Mouse (Mus musculus) neural tube, embryonic 14.5 days (tissue): ENCODE data around the gene Kndc1. TPM values are rescaled to one million over a fixed set of nuclear protein-coding genes. Genes with fewer than 3 reads are reported as not detected.

Source experiments
- ATAC-seq: fragments of 200-750 bp; cut with Nextera tagmentation; 2 replicates; pipeline ENCODE4 v1.8.0; 2017; ENCODE audit warnings: low read depth, mild to moderate bottlenecking, moderate TSS enrichment, moderate library complexity
- H3K27ac ChIP-seq: fragments of 300-500 bp; sonication (generic); 2 replicates; pipeline ENCODE4 v1.5.1; 2014; ENCODE audit warnings: low read depth, mild to moderate bottlenecking, control low read depth, low read length, moderate library complexity, mixed read lengths
- H3K27me3 ChIP-seq: fragments of 300-500 bp; sonication (generic); 2 replicates; pipeline ENCODE4 v1.6.1; 2014; ENCODE audit warnings: low read length; ENCODE audit not compliant: control insufficient read depth, insufficient read depth
- H3K36me3 ChIP-seq: fragments of 300-500 bp; sonication (generic); 2 replicates; pipeline ENCODE4 v1.6.1; 2014; ENCODE audit warnings: low read length, mixed read lengths; ENCODE audit not compliant: control insufficient read depth, insufficient read depth
- H3K4me1 ChIP-seq: fragments of 300-500 bp; sonication (generic); 2 replicates; pipeline ENCODE4 v1.6.1; 2014; ENCODE audit warnings: low read length; ENCODE audit not compliant: control insufficient read depth, insufficient read depth
- H3K4me2 ChIP-seq: fragments of 300-500 bp; sonication (generic); 2 replicates; pipeline ENCODE4 v1.6.1; 2014; ENCODE audit warnings: mild to moderate bottlenecking, low read depth, low read length, control low read depth
- H3K4me3 ChIP-seq: fragments of 300-500 bp; sonication (generic); 2 replicates; pipeline ENCODE4 v1.5.1; 2014; ENCODE audit warnings: low read depth, low read length, control low read depth, mixed read lengths
- H3K9ac ChIP-seq: fragments of 300-500 bp; sonication (generic); replicated peaks from 2 replicates; pipeline ENCODE4 v1.6.1; 2014; ENCODE audit warnings: low read depth, mild to moderate bottlenecking, control low read depth, low read length, mixed read lengths
- H3K9me3 ChIP-seq: fragments of 300-500 bp; sonication (generic); 2 replicates; pipeline ENCODE4 v1.6.1; 2016; ENCODE audit warnings: low read length; ENCODE audit not compliant: control insufficient read depth
- WGBS: fragments of 180-500 bp; shearing (Covaris S2); extraction: QIAGEN DNeasy Blood & Tissue Kit; methylation state at CpG from one replicate; pipeline ENCODE4 v1.1.7; 2014; 5-methylcytosine and 5-hydroxymethylcytosine counted together
- polyA plus RNA-seq: library from polyadenylated mRNA; unstranded; fragments of >200 nt; fragmentation: Nextera tagmentation; extraction: Ambion mirVana; gene quantifications from 2 replicates; pipeline ENCODE4 v1.2.1, GENCODE M21; 2014

Gene Kndc1
- polyA plus RNA-seq, 1 experiment from 2014 or later: 28.5 TPM

DNA sequence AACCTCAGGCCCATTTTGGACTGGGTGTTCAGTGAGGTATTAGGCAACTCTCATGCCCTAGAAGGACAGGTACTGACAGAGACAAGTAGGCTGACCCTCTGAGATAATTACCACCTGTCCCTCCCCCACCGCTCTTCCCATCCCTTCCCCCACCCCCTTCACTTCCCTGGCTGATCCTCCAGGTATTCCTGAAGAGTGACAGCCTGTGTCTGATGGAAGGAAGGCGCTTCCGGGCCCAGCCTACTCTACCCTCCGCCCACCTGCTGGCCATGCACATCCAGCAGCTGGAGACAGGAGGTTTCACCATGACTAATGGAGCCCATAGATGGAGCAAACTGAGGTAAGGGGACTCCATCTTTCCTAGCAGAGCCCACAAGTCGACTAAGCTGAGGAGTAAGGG, 43.3 kb downstream of the Kndc1 start:
- Histone ChIP-seq H3K9ac (no peak overlapping the region), H3K9me3 (no peaks in the 10 kb centered on the region), H3K27ac (no peak overlapping the region), H3K27me3 (peaks cover 2% of the 10 kb centered on the region), H3K4me3 (no peak overlapping the region), H3K4me2 (no peak overlapping the region), H3K4me1 (no peaks in the 10 kb centered on the region), H3K36me3 (no peaks in the 10 kb centered on the region)
- 74% methylated on average over 5 of the region's 5 CpGs for WGBS
- ATAC-seq: no peak

DNA sequence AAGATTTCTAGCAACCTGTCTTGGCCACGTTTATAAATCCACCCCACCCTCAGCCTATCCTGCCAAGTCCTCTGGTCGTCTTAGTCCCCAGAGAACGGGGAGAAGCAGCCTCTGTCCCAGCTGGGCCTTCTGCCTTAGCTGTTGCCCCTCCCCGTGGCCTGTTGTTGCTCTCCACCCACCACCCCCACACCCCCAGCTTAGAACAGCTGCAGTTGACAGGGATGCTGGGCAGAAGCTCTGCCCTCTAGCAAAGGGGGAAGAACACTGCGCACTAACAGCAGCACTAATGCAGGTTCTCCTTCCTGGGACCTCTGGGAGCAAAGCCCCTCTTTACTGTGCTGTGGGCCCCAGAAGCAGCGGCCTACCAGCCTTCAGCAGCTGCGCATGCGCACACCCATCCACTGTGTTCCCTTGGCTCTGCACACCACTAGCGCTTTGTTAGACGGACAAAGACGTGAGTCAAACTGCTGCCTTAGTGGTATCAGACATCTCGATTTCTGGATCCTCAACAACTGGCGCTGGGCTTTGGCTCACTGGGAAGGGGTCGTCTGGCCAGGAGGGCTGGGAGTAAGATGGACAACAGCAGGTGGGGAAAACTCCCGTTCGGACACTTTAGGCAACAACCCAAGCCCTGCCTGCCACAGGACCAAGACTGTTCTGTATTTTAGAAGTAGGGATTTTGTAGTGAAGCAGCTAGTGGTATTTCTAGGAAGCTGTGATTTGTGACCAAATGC, 46.1 kb downstream of the Kndc1 start:
- peaks cover 30% of the 10 kb centered on the region for H3K27me3 ChIP-seq
- H3K4me2 ChIP-seq: no peak overlapping the region
- no peak overlapping the region for H3K4me3 ChIP-seq
- no peak for ATAC-seq
- no peaks in the 10 kb centered on the region for H3K36me3 ChIP-seq
- H3K27ac ChIP-seq: no peak overlapping the region
- peaks cover 8% of the 10 kb centered on the region for H3K4me1 ChIP-seq
- H3K9me3 ChIP-seq: no peaks in the 10 kb centered on the region
- 66% methylated on average over 16 of the region's 16 CpGs for WGBS
- H3K9ac ChIP-seq: no peak overlapping the region

DNA sequence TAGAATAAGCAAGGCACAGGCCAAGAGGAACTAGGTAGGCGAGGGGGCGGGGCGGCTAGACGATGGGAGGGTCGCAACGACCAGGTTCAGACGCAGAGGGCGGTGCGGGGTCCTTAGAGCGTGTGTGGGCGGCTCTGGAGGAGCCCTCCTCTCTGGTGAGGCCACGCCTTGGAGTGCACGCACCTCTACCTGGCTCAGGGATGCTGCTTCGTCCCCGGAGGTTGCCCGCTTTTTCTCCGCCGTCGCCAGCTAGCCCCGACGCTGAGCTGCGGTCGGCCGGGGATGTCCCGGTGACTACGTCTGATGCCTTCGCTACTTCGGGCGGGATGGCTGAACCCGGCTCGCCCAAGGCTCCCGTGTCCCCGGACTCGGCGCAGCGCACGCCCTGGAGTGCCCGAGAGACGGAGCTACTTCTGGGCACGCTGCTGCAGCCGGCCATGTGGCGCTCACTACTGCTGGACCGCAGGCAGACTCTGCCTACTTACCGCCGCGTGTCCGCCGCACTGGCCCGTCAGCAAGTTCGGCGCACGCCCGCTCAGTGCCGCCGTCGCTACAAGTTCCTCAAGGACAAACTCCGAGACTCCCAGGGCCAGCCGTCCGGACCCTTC, 49.3 kb downstream of the Kndc1 start, which contains the start of gene Utf1:
Gene Utf1, plus strand, starts transcription at position 116 of the 608 bp plus-strand sequence.
- Histone ChIP-seq H3K4me2 (peak within 1 kb of the TSS; percentile 43), H3K9me3 (no peaks in the 10 kb centered on the region), H3K9ac (no peak within 1 kb of the TSS), H3K36me3 (no peaks in the 10 kb centered on the region), H3K27ac (no peak within 1 kb of the TSS), H3K27me3 (peaks cover 46% of the 10 kb centered on the region), H3K4me1 (peaks cover 8% of the 10 kb centered on the region), H3K4me3 (peak within 1 kb of the TSS; percentile 26)
- peak; percentile 58; the same call in 1 of the 2 replicates for ATAC-seq
- 2% methylated on average over 56 of the region's 59 CpGs for WGBS

DNA sequence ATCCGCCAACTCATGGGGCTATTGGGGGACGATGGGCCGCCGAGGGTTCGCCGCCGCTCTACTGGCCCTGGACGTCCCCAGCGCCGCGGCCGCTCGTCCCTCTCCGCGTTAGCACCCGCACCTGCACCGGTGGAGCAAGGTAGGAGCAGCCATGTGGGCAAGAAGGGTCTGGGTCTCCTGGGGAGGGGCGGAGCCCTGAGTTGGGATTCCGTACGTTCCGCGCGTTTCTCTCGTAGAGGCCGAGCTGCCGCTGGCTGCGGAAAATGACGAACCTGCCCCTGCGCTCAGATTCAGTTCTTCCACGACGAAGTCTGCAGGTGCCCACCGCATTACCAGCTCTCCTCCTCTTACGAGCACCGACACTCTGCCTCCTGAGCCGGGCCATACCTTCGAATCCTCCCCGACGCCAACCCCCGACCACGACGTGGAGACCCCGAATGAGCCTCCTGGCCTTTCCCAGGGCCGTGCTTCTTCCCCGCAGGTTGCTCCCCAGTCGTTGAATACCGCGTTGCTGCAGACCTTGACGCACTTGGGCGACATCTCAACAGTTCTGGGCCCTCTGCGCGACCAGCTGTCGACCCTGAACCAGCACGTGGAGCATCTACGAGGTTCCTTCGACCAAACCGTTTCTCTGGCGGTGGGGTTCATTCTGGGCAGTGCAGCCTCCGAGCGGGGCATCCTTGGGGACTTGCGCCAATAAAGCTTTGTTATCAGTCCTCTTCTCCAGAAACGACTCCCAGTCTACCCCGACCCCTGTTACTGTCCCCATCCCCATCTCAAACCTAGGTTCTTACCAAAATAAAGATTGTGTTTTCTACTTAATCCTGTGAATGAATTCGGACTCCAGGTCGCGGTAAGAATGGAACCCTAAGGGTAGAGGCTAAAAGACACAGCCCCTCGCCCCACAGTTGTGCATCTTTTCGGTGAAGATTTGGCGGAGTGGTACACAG, 50.1 kb downstream of the Kndc1 start:
- Histone ChIP-seq H3K36me3 (no peaks in the 10 kb centered on the region), H3K4me1 (peaks cover 8% of the 10 kb centered on the region), H3K27me3 (peaks cover 48% of the 10 kb centered on the region), H3K9me3 (no peaks in the 10 kb centered on the region), H3K9ac (no peak overlapping the region), H3K4me3 (peak overlapping the region; percentile 26), H3K4me2 (peak overlapping the region; percentile 43), H3K27ac (no peak overlapping the region)
- ATAC-seq: no peak
- 3% methylated on average over 67 of the region's 68 CpGs for WGBS

DNA sequence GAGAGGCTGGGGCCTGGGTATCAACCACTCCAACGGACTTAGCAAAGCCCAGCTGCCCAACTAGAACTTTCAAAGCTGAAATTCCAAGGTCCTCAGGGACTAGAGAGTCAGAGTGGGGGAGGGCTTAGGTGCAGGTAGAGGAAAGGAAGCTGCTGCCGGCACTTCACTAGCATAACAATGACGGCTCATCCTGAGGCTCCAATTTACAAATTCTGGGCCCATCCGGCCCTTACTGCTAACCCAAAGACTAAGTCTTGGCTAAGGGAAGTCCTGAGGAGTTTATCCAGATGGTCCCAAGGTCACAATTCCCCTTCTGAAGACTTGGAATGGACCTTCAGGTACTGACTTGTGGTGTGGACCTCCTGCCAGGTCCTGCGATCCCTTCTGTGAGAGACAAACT, 51.0 kb downstream of the Kndc1 start:
- Histone ChIP-seq H3K4me1 (peaks cover 8% of the 10 kb centered on the region), H3K27me3 (peaks cover 49% of the 10 kb centered on the region), H3K4me2 (no peak overlapping the region), H3K27ac (no peak overlapping the region), H3K4me3 (no peak overlapping the region), H3K9ac (no peak overlapping the region), H3K36me3 (no peaks in the 10 kb centered on the region), H3K9me3 (no peaks in the 10 kb centered on the region)
- ATAC-seq: no peak
- WGBS: 11% methylated on average over 5 of the region's 5 CpGs

DNA sequence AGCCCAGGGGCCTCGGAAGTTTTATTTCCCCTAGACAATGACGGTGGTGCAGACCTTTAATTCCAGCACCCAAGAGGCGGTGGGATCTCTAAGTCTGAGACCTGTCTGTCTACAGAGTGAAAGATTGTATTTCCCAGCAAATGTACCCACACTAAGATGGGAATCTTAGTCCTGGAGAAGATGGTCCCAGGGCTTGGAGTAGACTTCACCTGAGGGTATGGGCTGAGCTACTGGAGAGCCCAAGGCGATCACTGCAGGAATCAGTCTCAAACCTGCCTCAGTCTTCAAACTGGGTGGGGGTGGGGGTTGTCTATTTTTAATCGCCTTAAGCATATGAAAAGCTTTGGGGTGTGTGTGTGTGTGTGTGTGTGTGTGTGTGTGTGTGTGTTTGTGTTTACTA, 51.5 kb downstream of the Kndc1 start:
- 26% methylated on average over 5 of the region's 5 CpGs for WGBS
- H3K9ac ChIP-seq: no peak overlapping the region

DNA sequence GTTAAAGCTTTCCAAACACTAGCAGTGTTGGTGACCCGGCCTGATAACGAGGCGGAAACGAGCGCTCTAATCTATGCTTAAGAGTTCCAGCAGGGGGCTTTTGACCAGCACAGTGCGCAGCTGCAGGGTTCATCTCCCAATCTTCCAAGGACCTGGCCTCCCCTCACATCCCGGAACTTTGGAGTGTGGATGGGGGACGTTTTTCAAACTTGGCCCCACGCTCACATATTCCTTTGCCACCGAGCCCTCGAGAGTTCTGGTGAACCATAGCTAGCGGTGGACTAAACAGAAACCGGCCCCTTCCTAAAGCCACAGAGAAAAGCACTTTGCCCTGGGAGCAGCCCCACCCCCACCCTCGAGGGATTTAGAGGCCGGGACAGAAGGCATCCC, 55.4 kb downstream of the Kndc1 start:
- Histone ChIP-seq H3K4me3 (peak overlapping the region; percentile 27), H3K9me3 (no peaks in the 10 kb centered on the region), H3K27ac (no peak overlapping the region), H3K4me2 (peak overlapping the region; percentile 62), H3K9ac (no peak overlapping the region), H3K27me3 (peaks cover 26% of the 10 kb centered on the region), H3K4me1 (no peaks in the 10 kb centered on the region), H3K36me3 (no peaks in the 10 kb centered on the region)
- WGBS: 1% methylated on average over 15 of the region's 15 CpGs
- peak; percentile 69; the same call in 1 of the 2 replicates for ATAC-seq

More for the DNA sequence above, 51.5 kb downstream of the Kndc1 start:
- Histone ChIP-seq H3K27me3 (peaks cover 49% of the 10 kb centered on the region), H3K9me3 (no peaks in the 10 kb centered on the region), H3K4me3 (no peak overlapping the region), H3K27ac (no peak overlapping the region), H3K4me2 (no peak overlapping the region), H3K4me1 (peaks cover 8% of the 10 kb centered on the region), H3K36me3 (no peaks in the 10 kb centered on the region)
- no peak for ATAC-seq

DNA sequence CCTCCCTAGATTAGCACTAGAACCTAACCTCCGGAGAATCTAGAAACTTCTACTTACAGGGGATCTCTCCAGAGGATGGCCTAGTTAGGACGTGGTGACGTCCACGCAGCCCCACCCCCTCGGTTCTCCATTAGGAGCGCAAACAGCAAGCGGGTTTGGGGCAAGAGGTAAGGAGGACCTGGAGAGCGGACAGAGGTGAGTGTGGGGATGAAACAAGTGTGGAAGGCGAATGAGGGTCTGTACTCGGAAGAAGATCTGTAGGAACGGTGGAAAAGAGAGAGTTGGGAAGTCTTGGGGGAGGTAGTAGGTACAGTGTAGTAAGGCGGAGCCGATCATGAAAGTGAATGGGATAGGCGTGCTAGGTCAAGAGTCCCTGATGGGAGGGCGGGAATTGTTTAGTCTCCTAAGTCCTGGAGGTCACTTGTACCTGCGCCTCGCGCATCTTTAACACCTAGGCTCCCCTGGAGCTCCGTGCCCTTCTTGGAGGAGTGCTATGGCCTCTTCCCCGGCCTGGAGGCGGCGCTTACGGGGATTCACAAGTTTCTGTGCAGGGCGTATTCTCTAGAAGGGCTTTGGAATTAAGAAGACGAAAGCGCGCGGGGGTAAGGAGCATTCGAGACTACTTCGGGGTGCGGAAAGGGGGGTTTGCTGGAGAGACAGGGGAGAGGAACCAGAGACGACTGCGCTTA, 55.9 kb downstream of the Kndc1 start:
- no peak overlapping the region for H3K9ac ChIP-seq
- H3K4me2 ChIP-seq: peak overlapping the region; percentile 62
- WGBS: under 1% methylated on average over 33 of the region's 33 CpGs
- H3K4me1 ChIP-seq: no peaks in the 10 kb centered on the region
- no peaks in the 10 kb centered on the region for H3K9me3 ChIP-seq
- peak; percentile 56; the same call in 1 of the 2 replicates for ATAC-seq
- H3K4me3 ChIP-seq: peak overlapping the region; percentile 27
- H3K36me3 ChIP-seq: no peaks in the 10 kb centered on the region
- peaks cover 22% of the 10 kb centered on the region for H3K27me3 ChIP-seq
- H3K27ac ChIP-seq: no peak overlapping the region
